Mouse (Mus musculus) retina, postnatal 1 day (tissue): ENCODE measurements around the gene Hipk2.

Source experiments
- DNase-seq: peaks from one replicate; pipeline ENCODE4 v3.0.0-alpha.2; 2012

Hipk2 gene

GRCm38 (mm10) chr6:38787134-38787533, 88.8 kb downstream of the Hipk2 start:
- DNase-seq: no peak

GRCm38 (mm10) chr6:38785747-38786146, 90.2 kb downstream of the Hipk2 start:
- DNase-seq: no peak

DNA sequence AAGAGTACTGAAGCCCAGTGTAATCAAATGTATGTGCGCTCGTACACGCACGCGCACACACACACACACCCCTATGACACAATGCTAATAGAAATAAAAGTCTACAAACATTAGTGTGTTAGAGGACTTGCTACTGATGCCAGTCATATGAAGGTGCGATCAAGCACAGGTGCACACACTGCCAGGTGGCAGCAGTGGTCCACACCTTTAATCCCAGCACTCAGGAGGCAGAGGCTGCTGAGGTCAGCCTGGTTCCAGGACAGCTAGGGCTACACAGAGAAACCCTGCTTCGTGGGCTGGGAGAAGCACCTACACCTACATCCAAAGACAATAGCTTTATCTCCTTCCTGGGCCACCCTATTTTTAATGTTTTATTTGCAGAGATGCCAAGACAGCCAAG, 96.6 kb downstream of the Hipk2 start:
- no peak for DNase-seq

- no peak for DNase-seq
Measured at GRCm38 (mm10) chr6:38778887-38779286, 97.1 kb downstream of the Hipk2 start.

- no peak for DNase-seq
Measured at GRCm38 (mm10) chr6:38776000-38776584, 99.9 kb downstream of the Hipk2 start.

DNA sequence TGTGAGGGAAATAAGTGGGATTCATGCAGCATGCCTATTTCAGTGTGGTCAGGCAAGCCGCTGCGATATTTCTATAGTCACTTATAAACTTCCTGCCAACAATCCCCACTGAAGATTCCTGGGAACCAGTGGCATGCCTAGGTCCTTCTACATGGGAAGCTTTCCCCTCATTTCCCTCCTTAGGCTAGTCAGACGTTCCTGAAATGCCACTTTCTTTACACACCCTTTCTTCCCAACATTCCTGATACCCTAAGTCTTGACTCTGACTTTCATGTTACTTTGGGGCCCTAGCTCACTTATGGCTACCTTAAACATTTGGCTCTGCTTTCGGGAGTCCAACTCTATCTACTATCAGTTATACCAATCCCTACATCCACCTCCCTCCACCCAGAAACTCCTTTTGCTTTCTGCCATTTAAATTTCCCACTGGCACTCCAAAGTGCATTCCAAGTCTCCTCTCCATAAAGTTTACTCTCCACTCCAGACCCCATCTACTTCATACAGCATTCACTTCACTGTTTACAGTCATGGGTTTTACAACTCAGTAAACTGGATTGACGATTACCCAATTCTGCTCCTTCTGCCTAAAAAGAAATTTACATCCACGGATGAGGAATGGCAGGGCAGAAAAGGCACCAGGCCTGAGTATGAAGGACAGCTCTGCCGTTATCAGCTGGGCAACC, 103.0 kb downstream of the Hipk2 start:
- no peak for DNase-seq

- no peak for DNase-seq
Measured at GRCm38 (mm10) chr6:38771061-38771667, 104.8 kb downstream of the Hipk2 start.

DNA sequence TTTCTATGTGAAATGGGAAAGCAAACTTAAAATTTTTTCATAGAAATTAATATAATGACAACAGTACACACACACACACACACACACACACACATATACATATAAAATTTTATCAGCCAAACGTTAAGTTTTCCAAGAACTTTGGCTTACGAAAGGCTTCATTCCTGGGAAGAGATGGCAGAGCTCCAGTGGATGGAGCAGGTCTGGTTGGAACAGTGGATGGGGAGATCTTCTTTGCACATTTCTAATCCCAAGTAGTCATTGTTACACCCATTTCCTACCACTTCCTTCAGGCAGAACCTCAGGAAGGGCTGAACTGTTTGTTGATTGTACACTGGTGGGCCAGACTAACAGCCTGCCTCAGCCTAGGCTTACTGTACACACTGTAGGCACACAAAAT, 106.3 kb downstream of the Hipk2 start:
- DNase-seq: no peak

DNA sequence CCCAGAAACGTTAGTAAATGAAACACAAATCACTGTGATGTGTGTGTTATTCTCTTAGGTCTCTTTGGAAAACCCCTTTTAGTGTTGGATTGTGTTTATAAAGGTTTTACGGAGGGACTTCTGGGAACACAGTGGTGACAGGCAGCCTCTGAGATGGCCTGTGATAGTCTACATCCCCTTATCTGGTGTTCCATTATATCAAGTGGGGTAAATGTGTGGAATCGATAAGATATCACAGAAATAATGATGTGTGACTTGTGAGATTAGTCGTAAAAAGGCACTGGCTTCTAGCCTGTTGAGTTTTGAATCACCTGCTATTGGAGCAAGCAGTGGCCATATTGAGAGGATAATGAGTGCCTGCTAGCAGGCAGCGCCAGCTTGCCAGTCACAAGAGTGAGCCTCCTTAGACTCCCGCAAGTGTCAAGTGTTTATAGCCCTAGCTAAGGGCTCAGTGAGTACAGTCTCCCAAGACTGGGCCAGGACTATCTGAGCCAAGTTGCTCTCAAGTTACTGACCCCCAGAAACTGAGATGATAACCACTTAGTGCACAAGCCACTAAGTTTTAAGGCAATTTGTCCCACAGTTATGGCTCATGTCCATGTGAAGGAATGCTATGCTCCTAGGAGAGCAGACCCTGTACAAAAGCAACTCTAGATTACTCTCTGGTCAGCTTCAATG, 113.2 kb downstream of the Hipk2 start:
- DNase-seq: no peak

DNA sequence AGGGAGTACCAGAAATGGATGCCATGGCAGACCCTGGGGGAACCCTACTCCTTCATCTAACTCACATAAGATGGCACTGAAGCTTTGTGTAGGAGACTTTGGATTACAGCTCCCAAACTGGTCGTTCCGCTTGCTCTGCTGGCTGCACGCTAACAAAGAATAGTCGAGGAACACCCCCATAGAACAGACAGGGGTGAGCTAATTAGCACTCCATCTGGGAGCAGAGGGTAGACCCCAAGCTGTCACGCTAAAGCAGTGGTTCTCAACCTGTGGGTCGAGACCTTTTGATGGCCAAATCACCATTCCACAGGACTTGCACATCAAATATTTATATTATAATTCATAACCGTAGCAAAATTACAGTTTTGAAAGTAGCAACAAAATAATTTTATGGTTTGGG, 114.0 kb downstream of the Hipk2 start:
- no peak for DNase-seq

DNA sequence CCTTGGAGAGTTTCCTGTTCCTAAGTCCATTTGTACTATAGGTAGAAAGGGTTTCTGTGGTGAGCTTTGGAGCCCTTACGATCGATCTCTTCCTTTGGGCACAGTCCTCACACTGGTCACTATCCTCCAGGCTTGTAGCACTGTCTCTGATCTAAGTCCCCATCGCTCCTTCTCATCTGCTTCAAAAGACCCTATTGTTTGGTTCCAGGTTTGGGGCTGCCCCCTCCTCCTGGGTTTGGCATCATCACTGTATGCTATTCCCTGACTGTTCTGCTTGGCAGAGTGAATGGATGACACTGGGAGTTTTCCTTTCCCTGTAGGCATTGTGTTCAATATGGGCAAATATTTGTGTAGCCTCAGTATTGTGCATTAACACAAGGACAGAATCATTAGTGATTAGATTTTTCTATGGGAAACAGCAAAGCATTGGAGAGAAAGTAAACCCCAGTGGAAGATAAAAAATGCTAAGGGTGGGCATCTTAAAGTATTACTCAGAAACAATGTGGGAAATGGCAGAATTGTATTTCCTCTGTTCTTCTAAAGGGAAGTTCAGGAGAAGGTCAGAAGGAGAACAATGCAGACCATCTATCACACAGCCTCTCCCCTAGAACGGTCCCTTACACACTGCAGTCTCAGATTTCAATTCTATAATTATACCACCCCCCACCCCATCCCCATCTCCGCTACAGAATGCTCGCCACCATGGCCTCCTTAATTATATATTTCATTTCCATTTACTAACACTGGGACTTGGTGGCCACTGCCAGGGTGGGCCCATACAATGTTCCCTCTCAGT, 114.9 kb downstream of the Hipk2 start:
- DNase-seq: peak; percentile 56

DNA sequence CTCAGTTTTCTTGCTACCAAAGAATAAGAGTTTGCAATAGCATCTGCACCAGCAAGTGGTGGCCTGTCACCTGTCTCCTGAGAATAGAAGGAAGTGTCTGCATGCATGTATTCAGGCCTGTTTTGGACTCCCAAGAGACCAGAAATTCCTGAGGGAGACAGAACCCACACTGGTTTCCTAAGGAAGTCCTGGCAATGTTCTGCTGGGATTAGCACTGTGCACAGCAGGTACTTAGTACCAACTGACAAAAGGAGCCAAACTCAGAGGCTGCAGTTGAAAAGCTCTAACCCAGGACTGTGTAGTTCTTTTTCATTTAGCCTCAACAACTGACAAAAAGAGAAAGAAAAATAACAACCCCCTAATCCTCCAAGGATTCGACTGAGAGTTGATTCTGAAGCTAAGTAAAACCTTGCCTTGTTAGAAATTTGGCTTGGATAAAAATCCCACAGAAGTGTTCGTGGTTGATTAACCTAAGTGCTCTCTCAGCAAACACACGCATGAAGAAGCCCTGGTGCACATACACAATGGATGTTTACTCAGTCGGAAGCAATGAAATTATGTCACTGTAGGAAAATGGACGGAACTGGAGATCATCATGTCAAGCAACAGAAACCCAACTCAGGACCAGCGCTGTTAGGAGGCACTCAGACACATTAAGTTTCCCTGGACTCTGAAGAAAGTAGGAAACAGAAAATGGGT, 115.9 kb downstream of the Hipk2 start:
- DNase-seq: peak; percentile 97

GRCm38 (mm10) chr6:38759186-38759585, 116.8 kb downstream of the Hipk2 start:
- DNase-seq: no peak

GRCm38 (mm10) chr6:38757597-38757996, 118.4 kb downstream of the Hipk2 start:
- DNase-seq: no peak

- no peak for DNase-seq
Measured at GRCm38 (mm10) chr6:38756968-38757367, 119.0 kb downstream of the Hipk2 start.

DNA sequence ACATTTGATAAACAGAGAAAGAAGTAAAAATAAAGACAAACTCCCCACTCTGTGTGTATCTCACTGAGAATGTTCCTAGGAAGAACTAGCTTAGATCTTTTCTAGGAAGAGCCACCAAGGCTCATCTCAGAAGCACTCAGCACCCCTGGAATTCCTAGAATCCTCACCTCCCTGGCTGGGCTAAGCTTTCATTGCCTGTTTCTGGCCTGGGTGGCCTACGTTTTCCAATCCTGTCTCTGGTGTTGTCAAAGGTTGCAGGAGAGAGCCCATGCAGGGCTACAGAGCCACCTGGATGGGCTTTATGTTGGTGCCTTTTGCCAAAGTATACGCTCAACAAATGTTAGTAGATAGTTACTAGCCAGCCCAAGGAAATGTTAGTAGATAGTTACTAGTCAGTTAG, 120.0 kb downstream of the Hipk2 start:
- no peak for DNase-seq

- no peak for DNase-seq
Measured at GRCm38 (mm10) chr6:38755188-38755587, 120.8 kb downstream of the Hipk2 start.

DNA sequence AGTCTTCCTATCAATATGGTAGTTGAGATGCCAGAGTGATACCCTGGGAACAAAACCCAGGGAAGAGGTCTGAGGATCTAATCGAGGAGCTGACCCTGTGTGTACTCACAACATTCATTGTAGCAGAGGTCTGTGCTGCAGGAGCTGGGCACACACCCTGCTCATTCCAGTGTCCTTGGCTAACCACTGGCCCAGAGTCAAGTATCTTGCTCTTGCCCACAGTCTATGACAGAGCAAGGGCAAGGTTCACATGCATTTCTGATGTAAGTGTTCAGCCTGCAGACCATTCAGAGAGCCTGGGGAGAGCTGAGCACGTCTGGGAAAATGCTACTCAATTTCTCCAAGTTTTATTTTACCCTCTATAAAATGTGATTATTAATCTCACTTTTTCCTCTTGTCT, 122.2 kb downstream of the Hipk2 start:
- no peak for DNase-seq

- no peak for DNase-seq
Measured at GRCm38 (mm10) chr6:38753025-38753424, 122.9 kb downstream of the Hipk2 start.

DNA sequence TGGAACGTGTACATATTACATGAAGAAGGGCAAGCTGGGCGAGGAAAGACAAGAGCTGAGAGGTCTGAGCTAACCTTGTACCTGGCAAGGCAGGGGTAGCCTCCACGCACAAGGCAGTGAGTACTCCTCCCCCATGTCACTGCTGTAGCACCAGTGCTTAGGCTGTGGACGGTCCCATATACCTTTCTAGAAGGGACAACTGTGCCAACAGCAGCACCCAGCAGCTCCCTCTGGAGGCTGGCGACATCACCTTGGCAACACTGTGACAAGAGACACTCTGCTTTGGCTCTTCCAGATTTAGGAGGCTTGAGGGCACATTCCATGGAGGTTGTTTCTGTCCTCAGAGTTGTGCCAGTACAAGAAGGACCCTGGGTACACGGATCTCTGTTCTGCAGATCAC, 123.5 kb downstream of the Hipk2 start:
- no peak for DNase-seq

GRCm38 (mm10) chr6:38748037-38748436, 127.9 kb downstream of the Hipk2 start:
- no peak for DNase-seq

DNA sequence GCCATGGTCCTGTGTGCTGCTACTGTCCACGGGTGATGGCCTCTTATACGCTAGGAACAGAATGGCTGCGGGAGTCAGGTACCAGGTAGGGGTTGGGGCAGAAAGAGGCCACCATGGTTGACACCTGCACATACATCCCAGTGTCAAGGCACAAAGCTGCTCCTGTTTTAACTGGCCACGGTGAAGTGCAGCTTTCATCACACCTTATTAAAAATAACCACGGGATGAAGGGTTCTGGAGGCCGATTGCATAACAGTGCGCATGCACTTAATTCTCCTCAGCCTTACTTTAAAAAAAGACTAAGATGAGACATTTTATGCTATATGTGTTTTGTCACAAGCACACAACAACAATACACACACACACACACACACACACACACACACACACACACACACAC, 132.6 kb downstream of the Hipk2 start:
- DNase-seq: no peak

- no peak for DNase-seq
Measured at GRCm38 (mm10) chr6:38742441-38742840, 133.5 kb downstream of the Hipk2 start.
